Mouse (Mus musculus): ENCODE results near the gene Abca9. TPM values are rescaled to one million over a fixed set of nuclear protein-coding genes. Genes with fewer than 3 reads are reported as not detected.

Gene Abca9
- polyA plus RNA-seq (2012; rRNA removed) (10.4 and 10.6 TPM in 2 replicates), polyA plus RNA-seq (2014; fragmentation: Nextera tagmentation; extraction: Ambion mirVana) (12.1 and 12.7 TPM in 2 replicates)

DNA sequence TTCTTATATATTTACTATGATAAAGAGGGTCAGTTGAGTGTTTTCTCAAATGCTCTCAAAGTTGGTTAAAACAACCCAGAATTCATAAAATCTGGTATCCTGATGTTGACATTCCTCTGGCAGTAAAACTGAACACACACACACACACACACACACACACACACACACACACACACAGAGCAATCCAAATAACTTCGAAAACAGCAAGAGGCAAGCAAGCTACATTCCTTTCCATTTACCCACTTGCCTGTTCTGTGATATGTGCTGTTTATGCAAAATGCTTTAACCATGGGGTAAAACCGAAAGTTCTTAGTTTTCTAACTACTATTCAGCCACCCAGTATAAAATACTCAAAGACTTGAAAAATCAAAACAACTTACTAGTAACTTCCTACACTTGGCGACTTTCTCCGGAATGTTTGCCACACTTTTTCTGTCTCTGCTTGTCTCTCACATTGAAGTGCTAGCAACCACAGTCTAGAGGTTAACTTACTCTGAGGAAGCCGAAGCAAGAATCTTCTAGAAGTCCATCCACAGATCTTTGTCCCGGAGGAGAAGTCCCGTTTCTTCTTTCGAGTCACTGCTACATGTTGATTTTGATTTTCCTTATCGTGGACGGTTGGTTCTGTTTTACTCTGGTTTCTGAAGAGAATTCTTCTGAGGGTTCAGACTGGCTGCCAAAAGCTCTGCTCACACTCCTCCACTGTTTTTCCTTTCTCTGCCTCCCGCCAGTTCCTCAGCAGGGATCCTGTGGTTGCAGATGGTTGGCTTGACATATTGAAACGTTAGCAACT is at the start of gene Abca9:
Gene Abca9, minus strand, starts transcription at position 738 of the 793 bp plus-strand sequence.
- ATAC-seq (ENCODE audit: low FRiP score, low read depth) (peak; percentile 62; the same call in 1 of the 2 replicates), DNase-seq (ENCODE audit: low spot score) (peak; percentile 69)
- Histone ChIP-seq H3K4me3 (replicated peaks; ENCODE audit: low read length) (peak within 1 kb of the TSS; percentile 19), H3K4me1 (ENCODE audit: control insufficient read depth, insufficient read depth, low read length) (no peaks in the 10 kb centered on the region), H3K9ac (ENCODE audit: low read depth, low read length, severe bottlenecking) (peak within 1 kb of the TSS; percentile 0; the same call in 1 of the 2 replicates), H3K27ac (replicated peaks; ENCODE audit: low read depth, low read length) (peak within 1 kb of the TSS; percentile 70), H3K4me2 (replicated peaks; ENCODE audit: low read depth, low read length, severe bottlenecking) (peak within 1 kb of the TSS; percentile 22), H3K9me3 (ENCODE audit: control insufficient read depth, low read length) (no peaks in the 10 kb centered on the region), H3K36me3 (ENCODE audit: control insufficient read depth, insufficient read depth, low read length) (no peaks in the 10 kb centered on the region), H3K27me3 (ENCODE audit: control insufficient read depth, insufficient read depth, low read length) (no peaks in the 10 kb centered on the region)
- no peak for TF ChIP-seq POLR2A (IDR thresholded peaks at IDR 0.05; ENCODE audit: borderline replicate concordance, extremely low read depth, insufficient read depth, insufficient read length)
- 37% methylated on average over 12 of the region's 12 CpGs for WGBS

GRCm38 (mm10) chr11:110217118-110217517 is 49.1 kb upstream of the Abca9 start:
- Histone ChIP-seq H3K4me3 (replicated peaks; ENCODE audit: low read length) (no peak overlapping the region), H3K9me3 (ENCODE audit: control insufficient read depth, low read length) (no peaks in the 10 kb centered on the region), H3K27ac (replicated peaks; ENCODE audit: low read depth, low read length) (no peak overlapping the region), H3K4me1 (ENCODE audit: control insufficient read depth, insufficient read depth, low read length) (no peaks in the 10 kb centered on the region), H3K36me3 (ENCODE audit: control insufficient read depth, insufficient read depth, low read length) (no peaks in the 10 kb centered on the region), H3K4me2 (replicated peaks; ENCODE audit: low read depth, low read length, severe bottlenecking) (no peak overlapping the region), H3K27me3 (ENCODE audit: control insufficient read depth, insufficient read depth, low read length) (no peaks in the 10 kb centered on the region), H3K9ac (ENCODE audit: low read depth, low read length, severe bottlenecking) (no peak overlapping the region)
- ATAC-seq (ENCODE audit: low FRiP score, low read depth) (no peak), DNase-seq (ENCODE audit: low spot score) (no peak)
- TF ChIP-seq POLR2A (IDR thresholded peaks at IDR 0.05; ENCODE audit: borderline replicate concordance, extremely low read depth, insufficient read depth, insufficient read length), result no peak

GRCm38 (mm10) chr11:110203930-110204329 is 35.9 kb upstream of the Abca9 start:
- Histone ChIP-seq H3K4me3 (replicated peaks; ENCODE audit: low read length) (no peak overlapping the region), H3K4me1 (ENCODE audit: control insufficient read depth, insufficient read depth, low read length) (no peaks in the 10 kb centered on the region), H3K27me3 (ENCODE audit: control insufficient read depth, insufficient read depth, low read length) (no peaks in the 10 kb centered on the region), H3K9ac (ENCODE audit: low read depth, low read length, severe bottlenecking) (no peak overlapping the region), H3K4me2 (replicated peaks; ENCODE audit: low read depth, low read length, severe bottlenecking) (no peak overlapping the region), H3K36me3 (ENCODE audit: control insufficient read depth, insufficient read depth, low read length) (no peaks in the 10 kb centered on the region), H3K9me3 (ENCODE audit: control insufficient read depth, low read length) (no peaks in the 10 kb centered on the region), H3K27ac (replicated peaks; ENCODE audit: low read depth, low read length) (no peak overlapping the region)
- 72% methylated on average over 5 of the region's 5 CpGs for WGBS
- no peak for TF ChIP-seq POLR2A (IDR thresholded peaks at IDR 0.05; ENCODE audit: borderline replicate concordance, extremely low read depth, insufficient read depth, insufficient read length)
- ATAC-seq (ENCODE audit: low FRiP score, low read depth) (no peak), DNase-seq (ENCODE audit: low spot score) (peak; percentile 50)

DNA sequence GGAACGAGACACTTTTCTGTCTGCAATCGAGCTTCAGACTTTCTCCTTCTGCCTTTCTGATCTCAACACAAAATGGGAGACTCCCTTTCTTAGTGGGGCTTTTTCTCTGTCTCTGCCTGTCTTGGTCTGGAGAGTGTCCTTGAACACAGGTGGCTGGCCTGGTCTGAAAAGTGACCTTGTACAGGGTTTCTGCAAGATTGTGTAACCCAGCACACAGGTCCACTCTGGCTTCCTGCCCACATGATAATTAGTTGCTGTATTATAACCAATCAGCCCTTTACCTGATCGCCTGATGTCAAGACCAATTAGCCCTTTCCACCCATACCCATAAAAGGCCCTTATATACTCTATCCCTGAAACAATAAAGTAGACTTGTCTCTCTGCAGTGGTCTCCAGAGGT is 30.9 kb upstream of the Abca9 start:
- TF ChIP-seq POLR2A (IDR thresholded peaks at IDR 0.05; ENCODE audit: borderline replicate concordance, extremely low read depth, insufficient read depth, insufficient read length), result no peak
- WGBS, result 71% methylated on average over 3 of the region's 3 CpGs
- Histone ChIP-seq H3K4me3 (replicated peaks; ENCODE audit: low read length) (no peak overlapping the region), H3K4me1 (ENCODE audit: control insufficient read depth, insufficient read depth, low read length) (no peaks in the 10 kb centered on the region), H3K36me3 (ENCODE audit: control insufficient read depth, insufficient read depth, low read length) (no peaks in the 10 kb centered on the region), H3K9ac (ENCODE audit: low read depth, low read length, severe bottlenecking) (no peak overlapping the region), H3K9me3 (ENCODE audit: control insufficient read depth, low read length) (no peaks in the 10 kb centered on the region), H3K4me2 (replicated peaks; ENCODE audit: low read depth, low read length, severe bottlenecking) (no peak overlapping the region), H3K27ac (replicated peaks; ENCODE audit: low read depth, low read length) (no peak overlapping the region), H3K27me3 (ENCODE audit: control insufficient read depth, insufficient read depth, low read length) (no peaks in the 10 kb centered on the region)
- ATAC-seq (ENCODE audit: low FRiP score, low read depth), result no peak
- no peak for DNase-seq (ENCODE audit: low spot score)

- TF ChIP-seq POLR2A (IDR thresholded peaks at IDR 0.05; ENCODE audit: borderline replicate concordance, extremely low read depth, insufficient read depth, insufficient read length), result no peak
- 90% methylated on average over 8 of the region's 8 CpGs for WGBS
- H3K27me3 ChIP-seq (ENCODE audit: control insufficient read depth, insufficient read depth, low read length), result no peaks in the 10 kb centered on the region
- no peak for ATAC-seq (ENCODE audit: low FRiP score, low read depth)
- no peak overlapping the region for H3K4me3 ChIP-seq (replicated peaks; ENCODE audit: low read length)
- H3K36me3 ChIP-seq (ENCODE audit: control insufficient read depth, insufficient read depth, low read length), result no peaks in the 10 kb centered on the region
- no peak overlapping the region for H3K27ac ChIP-seq (replicated peaks; ENCODE audit: low read depth, low read length)
- H3K4me1 ChIP-seq (ENCODE audit: control insufficient read depth, insufficient read depth, low read length), result no peaks in the 10 kb centered on the region
- H3K9ac ChIP-seq (ENCODE audit: low read depth, low read length, severe bottlenecking), result no peak overlapping the region
- DNase-seq (ENCODE audit: low spot score), result no peak
- no peak overlapping the region for H3K4me2 ChIP-seq (replicated peaks; ENCODE audit: low read depth, low read length, severe bottlenecking)
- H3K9me3 ChIP-seq (ENCODE audit: control insufficient read depth, low read length), result no peaks in the 10 kb centered on the region
These were observed 28.7 kb upstream of the Abca9 start for GRCm38 (mm10) chr11:110196561-110197306.

Data from limb, embryonic 14.5 days (tissue).